Mouse (Mus musculus) heart, postnatal 4 days (tissue): ENCODE results near the gene C3ar1. TPM values are rescaled to one million over a fixed set of nuclear protein-coding genes. Genes with fewer than 3 reads are reported as not detected.

Experiments used
- DNase-seq: peaks from one replicate; pipeline ENCODE4 v3.0.0; 2021
- total RNA-seq, 2 experiments: library from RNA; stranded (reverse); gene quantifications; 2 replicates each; pipeline ENCODE4 v1.2.3; 2021

Gene C3ar1
- total RNA-seq: 1 to 10 TPM; 1.7 to 1.8 TPM

DNA sequence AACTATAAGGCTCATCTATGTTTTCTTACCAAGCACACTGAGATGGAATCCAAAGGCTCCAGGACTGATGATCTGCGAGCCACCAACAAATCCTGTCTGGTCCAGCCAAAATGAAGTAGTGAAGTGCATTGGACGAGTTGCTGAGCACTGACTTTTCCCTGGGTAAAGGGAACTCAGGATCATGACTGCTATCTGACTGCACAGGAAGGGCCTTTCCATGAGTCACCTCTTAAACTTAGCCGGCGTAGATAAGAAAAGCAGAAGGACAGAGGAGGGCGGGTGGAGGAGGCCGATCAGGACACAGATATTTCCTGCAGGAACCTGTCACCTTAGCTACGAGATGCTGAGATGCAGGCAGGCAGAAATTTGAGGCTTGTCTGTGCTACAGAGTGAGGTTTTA is at the start of gene C3ar1:
Gene C3ar1 (minus strand): TSS at position 207 of the 400 bp plus-strand sequence.
- no peak for DNase-seq

DNA sequence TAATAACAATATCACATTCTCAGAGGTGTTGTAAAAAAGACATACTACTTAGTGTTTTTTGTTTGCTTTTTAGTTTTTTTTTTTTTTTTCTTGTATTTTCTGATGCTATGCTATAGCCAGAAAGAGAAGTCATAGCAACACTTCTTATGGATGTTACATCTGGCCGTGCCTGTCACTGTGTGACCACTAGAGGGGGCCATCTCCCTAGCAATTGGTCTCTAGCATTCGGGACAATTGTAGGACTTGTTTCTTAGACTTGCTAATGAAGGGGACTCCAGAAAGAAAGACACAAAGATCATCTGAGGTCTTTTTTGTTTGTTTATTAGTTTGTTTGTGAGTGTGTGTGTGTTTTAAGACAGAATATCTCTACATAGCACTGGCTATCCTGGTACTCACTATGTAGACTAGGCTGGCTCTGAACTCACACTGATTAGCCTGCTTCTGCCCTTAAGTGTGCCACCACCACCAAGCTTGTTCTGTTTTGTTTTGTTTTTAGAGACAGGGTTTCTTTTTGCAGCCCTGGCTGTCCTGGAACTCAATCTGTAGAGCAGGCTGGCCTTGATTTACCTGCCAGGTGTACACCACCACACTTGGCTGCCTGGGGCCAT is 36.6 kb upstream of the C3ar1 start:
- peak; percentile 76 for DNase-seq

GRCm38 (mm10) chr6:122889599-122889998 is 33.6 kb upstream of the C3ar1 start:
- DNase-seq: no peak

GRCm38 (mm10) chr6:122883603-122884002 is 27.6 kb upstream of the C3ar1 start:
- DNase-seq: no peak

- no peak for DNase-seq
These were observed 25.3 kb upstream of the C3ar1 start for GRCm38 (mm10) chr6:122881287-122881686.

DNA sequence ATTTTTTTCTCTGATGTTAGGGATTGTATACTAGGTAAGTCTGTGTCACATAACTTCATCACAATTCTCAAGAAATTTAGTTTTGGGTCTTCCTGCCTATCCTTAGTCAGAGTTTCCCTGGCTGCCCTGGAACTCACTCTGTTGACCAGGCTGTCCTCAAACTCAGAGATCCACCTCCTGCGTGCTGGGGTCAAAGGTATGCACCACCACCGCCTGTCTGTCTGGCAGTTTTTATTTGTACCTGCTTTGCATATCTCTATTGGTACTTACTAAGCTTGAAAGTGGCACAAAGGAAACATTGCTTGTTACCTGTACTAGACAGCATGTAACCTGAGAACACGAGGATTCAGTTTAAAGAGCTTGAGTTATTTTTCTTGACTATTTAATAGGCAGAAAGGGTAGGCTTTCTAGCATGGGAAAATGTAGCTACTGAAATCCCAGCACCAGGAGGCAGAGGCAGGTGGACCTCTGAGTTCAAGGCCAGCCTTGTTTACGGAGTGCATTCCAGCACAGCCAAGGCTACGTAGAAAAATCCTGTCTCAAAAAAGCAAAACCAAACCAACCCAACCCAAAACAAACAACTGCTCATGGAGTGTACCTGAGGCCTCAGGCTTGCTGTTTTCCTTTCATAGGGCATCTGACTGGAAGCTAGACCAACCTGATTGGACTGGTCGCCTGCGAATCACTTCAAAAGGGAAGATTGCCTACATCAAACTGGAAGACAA is 24.0 kb upstream of the C3ar1 start:
- DNase-seq: no peak

DNA sequence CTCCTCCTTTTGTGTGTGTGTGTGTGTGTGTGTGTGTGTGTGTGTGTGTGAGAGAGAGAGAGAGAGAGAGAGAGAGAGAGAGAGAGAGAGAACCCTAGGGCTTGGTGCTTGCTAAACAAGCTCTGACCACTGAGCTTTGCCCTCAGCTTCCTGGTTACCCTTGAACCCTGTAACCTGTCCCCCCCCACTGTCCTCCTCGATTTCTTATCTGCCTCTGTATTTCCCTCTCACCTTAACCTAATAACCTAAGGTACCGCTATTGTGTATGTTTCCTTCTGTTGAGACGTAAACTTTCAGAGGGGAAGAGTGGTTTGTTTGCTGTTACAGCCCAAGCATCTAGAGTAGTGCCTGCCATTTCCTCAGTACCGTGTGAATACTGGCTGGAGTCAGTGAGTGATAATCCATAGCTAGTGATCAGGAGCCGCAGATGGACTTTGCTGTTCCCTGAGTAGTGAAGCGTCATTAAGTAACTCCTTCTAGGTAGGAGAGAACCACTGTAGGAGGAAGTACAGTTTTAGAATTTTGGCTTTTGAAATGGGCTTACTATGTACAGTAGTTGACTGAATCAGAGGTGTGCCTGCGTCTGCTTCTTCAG is 23.3 kb upstream of the C3ar1 start:
- no peak for DNase-seq

GRCm38 (mm10) chr6:122874720-122875389 is 18.9 kb upstream of the C3ar1 start:
- DNase-seq: no peak

DNA sequence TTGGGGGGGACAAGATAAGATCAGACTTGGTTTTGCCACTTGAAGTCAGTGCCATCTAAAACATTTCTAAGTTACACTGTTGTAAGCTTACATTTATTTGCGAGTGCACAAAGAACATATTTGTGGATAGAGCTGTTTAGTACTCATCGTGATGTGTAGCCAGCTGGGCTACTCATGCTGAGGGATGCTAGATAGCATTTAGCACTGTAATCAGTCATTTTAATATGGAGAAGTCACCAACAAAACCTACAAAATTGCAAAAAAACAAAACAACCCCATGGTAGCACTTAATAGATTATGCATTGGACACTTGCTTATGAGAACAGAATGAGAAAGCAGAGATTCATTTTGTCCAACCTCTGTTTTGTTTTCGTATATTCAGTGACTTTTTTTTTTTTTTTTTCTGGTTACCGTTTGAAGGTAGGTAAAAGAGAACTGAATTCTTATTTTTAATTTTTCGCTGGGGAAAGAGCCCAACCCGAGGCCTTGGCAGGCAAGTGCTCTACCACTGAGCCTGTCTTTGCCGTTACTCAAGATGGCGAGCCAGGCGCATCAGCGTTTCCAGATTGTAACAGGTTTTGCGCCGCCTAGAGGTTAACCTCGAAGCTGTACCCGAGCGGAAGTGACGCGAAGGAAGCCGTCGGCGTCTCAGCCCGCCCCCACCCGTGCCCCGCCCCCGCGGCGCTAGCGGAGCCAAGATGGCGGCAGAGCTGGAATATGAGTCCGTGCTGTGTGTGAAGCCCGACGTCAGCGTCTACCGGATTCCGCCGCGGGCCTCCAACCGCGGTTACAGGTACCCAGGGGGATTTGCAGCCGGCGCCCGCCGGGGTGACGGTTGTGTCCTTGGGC is 18.1 kb upstream of the C3ar1 start, which contains the start of gene Necap1:
Gene Necap1 (plus strand): TSS at position 604 of the 849 bp plus-strand sequence.
- DNase-seq: peak; percentile 99

- no peak for DNase-seq
These were observed 16.8 kb upstream of the C3ar1 start for GRCm38 (mm10) chr6:122872800-122873199.

DNA sequence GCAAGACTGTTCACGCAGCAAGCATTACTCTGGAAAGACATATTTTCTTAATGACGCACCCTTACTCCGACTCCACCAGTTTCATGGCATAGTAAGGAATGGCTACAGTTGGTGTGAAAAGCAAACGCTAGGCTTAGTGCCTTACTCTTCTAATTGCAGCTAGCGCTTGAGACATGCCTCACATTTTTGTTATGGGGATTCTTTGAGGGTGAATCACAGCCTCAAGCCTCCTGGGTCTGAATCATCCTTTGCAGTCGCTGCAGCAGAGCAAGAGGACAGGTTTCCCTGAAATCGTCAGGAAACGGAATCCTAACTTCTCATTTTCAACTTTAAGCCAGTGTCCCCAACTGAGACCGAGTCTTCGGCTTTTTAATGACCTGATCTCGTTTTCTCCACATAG is 13.9 kb upstream of the C3ar1 start:
- DNase-seq: no peak

DNA sequence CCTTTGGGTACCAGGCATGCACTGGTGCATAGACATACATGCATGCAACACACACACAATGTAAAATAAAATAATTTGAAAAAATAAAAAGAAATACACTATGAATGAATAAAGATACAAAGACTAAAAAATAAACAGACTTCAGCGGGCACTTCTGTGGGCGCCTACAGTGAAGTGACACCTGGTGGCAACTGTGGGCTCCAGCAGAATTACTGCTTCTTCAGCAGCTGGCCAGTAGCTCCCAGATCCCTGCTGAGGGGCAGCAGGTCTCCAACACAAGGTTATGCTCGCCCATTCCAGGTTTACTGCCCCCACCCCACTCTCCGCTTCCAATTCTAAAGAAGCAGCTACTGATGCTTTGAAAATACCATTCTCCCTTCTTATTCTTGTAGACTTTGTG is 12.0 kb upstream of the C3ar1 start:
- DNase-seq: peak; percentile 21

DNA sequence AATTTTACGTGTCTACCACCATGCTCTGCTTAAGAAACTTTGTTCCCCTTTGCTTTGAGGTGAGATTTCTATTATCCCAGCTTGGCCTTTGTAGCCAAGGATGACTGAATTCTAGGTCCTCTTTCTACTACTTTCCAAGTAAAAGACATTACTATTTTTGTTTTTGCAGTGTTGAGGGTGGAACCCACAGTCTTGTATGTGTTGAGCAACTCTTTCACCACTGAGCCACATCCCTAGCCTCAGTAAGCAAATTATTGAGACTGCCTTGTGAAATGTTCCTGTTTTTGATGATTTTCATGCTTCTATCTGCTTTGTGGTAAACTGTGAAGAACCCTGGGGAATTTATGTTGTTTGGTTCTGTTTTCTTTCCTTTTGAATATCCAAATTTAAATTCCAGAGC is 6.9 kb upstream of the C3ar1 start:
- no peak for DNase-seq

- no peak for DNase-seq
These were observed 6.5 kb upstream of the C3ar1 start for GRCm38 (mm10) chr6:122862434-122862833.

GRCm38 (mm10) chr6:122854552-122854951 is 1.4 kb downstream of the C3ar1 start:
- no peak for DNase-seq

GRCm38 (mm10) chr6:122852696-122853095 is 3.3 kb downstream of the C3ar1 start:
- DNase-seq: no peak

DNA sequence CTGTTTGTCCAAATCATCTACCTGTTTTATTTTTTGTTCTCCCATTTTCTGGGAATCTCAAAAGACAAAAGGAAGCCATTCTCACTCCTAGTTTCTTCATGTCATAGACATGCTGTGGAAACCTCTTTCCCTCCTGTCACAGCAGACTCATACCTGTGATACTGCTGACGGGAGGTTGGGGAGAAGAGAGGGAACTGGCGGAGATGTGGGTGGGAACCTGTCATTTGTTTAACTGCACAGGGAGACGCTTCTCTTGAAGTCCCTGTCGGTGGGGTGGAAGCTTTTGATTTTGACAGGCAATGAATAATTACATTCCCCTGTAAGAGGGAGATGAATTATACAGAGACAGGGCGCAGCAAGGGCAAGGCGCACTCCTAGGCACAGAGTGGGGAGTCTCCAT is 12.2 kb downstream of the C3ar1 start:
- no peak for DNase-seq

- no peak for DNase-seq
These were observed 18.4 kb downstream of the C3ar1 start for GRCm38 (mm10) chr6:122837539-122837938.

- no peak for DNase-seq
These were observed 19.0 kb downstream of the C3ar1 start for GRCm38 (mm10) chr6:122836974-122837373.

DNA sequence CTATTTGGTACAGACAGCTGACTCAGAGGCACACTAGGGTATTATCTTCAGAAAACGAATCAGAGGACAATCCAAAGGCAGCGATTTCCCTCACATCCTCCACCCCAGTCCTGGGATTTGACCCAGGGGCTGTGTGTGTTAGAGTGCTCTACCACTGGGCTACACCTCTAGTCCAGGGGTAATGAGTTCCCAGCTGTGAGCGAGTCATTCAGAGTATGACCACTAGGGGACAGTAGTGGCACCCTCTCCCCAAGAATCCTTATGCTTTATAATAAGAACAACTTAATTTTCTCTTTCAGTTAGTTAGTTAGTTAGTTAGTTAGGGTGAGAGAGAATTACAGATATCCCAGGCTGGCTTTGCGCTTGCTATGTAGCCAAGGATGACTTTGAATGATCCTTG is 21.6 kb downstream of the C3ar1 start:
- DNase-seq: peak; percentile 63

DNA sequence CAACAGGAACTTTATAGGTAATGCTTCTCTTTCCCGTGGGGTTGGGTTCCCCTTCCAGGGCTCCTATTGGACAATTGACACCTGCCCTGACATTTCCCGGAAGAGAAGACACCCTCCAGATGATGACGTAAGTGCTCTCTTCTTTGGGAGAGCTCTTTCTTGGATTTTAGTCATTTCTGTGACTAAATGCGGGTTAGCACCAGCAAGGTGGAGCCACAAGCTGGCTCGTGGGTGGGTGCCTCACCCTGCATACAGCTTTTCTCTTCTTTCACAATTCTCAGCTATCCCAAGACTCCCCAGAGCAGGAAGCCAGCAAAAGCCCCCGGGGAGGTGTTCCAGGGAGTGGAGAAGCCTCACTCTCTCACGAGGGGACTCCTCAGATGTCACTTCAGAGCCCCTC is 23.1 kb downstream of the C3ar1 start:
- no peak for DNase-seq

- peak; percentile 36 for DNase-seq
These were observed 27.9 kb downstream of the C3ar1 start for GRCm38 (mm10) chr6:122828086-122828485.
